Mouse (Mus musculus) stomach, postnatal 0 days (tissue): ENCODE measurements around the gene Zfp423.

Source experiments
- CTCF ChIP-seq: IDR thresholded peaks from 2 replicates; pipeline ENCODE4 v1.5.1; 2016; ENCODE audit warnings: antibody characterized with exemption, low read depth, mild to moderate bottlenecking, moderate library complexity
- EP300 ChIP-seq: optimal IDR thresholded peaks from 2 replicates; pipeline ENCODE3; 2016; ENCODE audit warnings: antibody characterized with exemption

- TF ChIP-seq CTCF, result no peak
- no peak for TF ChIP-seq EP300
Observed at GRCm38 (mm10) chr8:87682066-87682465, 277.3 kb downstream of the Zfp423 start.
